Mouse (Mus musculus): ENCODE data around the gene Per1.

DNA sequence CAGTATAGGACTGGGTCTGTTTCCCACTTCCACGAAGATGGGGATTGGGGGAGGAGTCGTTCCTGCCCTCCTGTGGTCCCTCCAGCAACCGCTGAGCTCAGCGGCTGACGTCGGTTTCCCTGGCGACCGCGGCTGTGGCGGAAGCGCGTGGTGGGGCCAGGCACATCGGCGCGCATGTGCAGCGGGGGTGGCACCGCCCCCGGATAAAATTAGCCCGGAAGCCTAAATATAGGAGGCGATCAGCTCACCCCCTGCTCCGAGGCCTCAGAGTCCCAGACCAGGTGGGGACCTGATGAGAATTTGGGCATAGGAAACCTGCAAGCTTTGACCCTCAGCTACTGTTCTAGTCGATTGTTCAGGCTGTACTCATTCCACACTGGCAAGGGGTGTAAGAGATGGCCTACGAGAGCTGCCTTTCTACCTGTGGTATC is 4.9 kb downstream of the Per1 start:
- TF ChIP-seq CTCF (IDR thresholded peaks at IDR 0.05; ENCODE audit: borderline replicate concordance, extremely low read depth, insufficient read depth, insufficient read length), result 0 out of 2 replicates have a peak, but pooled peaks have one; percentile 6
- no peak for TF ChIP-seq POLR2A (IDR thresholded peaks at IDR 0.05; ENCODE audit: borderline replicate concordance, extremely low read depth, insufficient read depth, insufficient read length, poor library complexity, severe bottlenecking)

All from brain, embryonic 14.5 days (tissue).